Mouse (Mus musculus) E14TG2a.4 (cell line): ENCODE measurements around the gene Adprhl1.

ENCODE experiments used
- H3K27me3 ChIP-seq: 2 replicates; pipeline ENCODE4 v1.6.1; 2014; ENCODE audit warnings: low read length, control low read depth; ENCODE audit not compliant: insufficient read depth
- H3K36me3 ChIP-seq: 2 replicates; pipeline ENCODE4 v1.6.1; 2014; ENCODE audit warnings: low read length, control low read depth; ENCODE audit not compliant: insufficient read depth
- H3K4me1 ChIP-seq: replicated peaks from 2 replicates; pipeline ENCODE4 v1.6.1; 2014; ENCODE audit warnings: low read depth, low read length, control low read depth
- H3K4me3 ChIP-seq: replicated peaks from 2 replicates; pipeline ENCODE4 v1.5.1; 2014; ENCODE audit warnings: mild to moderate bottlenecking, low read length
- H3K9me3 ChIP-seq: 2 replicates; pipeline ENCODE4 v1.6.1; 2014; ENCODE audit warnings: low read length, control low read depth
- CTCF ChIP-seq: conservative IDR thresholded peaks from 2 replicates; pipeline ENCODE4 v1.5.1; 2014; ENCODE audit warnings: low read length
- NANOG ChIP-seq: IDR thresholded peaks from 2 replicates; pipeline ENCODE4 v1.6.1; 2014; ENCODE audit warnings: borderline replicate concordance, low read length, mixed read lengths
- POU5F1 ChIP-seq: IDR thresholded peaks from 2 replicates; pipeline ENCODE4 v1.6.1; 2014; ENCODE audit warnings: low read length, borderline replicate concordance

The Adprhl1 gene

GRCm38 (mm10) chr8:13226288-13226687 lies 27.7 kb downstream of the Adprhl1 start:
- no peak for TF ChIP-seq POU5F1
- TF ChIP-seq CTCF: no peak
- no peak for TF ChIP-seq NANOG
- H3K27me3 ChIP-seq: peaks cover 30% of the 10 kb centered on the region
- H3K36me3 ChIP-seq: no peaks in the 10 kb centered on the region

GRCm38 (mm10) chr8:13224426-13224825 lies 29.5 kb downstream of the Adprhl1 start:
- Histone ChIP-seq H3K4me3 (peak overlapping the region; percentile 53; the same call in 1 of the 2 replicates), H3K9me3 (no peaks in the 10 kb centered on the region), H3K36me3 (no peaks in the 10 kb centered on the region), H3K4me1 (peaks cover 59% of the 10 kb centered on the region), H3K27me3 (peaks cover 24% of the 10 kb centered on the region)
- TF ChIP-seq POU5F1: no peak
- no peak for TF ChIP-seq CTCF
- no peak for TF ChIP-seq NANOG

More at GRCm38 (mm10) chr8:13226288-13226687, 27.7 kb downstream of the Adprhl1 start:
- no peaks in the 10 kb centered on the region for H3K9me3 ChIP-seq
- peaks cover 53% of the 10 kb centered on the region for H3K4me1 ChIP-seq
- H3K4me3 ChIP-seq: no peak overlapping the region

- Histone ChIP-seq H3K9me3 (no peaks in the 10 kb centered on the region), H3K36me3 (no peaks in the 10 kb centered on the region), H3K4me1 (peaks cover 45% of the 10 kb centered on the region), H3K27me3 (peaks cover 9% of the 10 kb centered on the region; the same call in 1 of the 2 replicates), H3K4me3 (no peak overlapping the region)
- TF ChIP-seq NANOG: no peak
- no peak for TF ChIP-seq CTCF
- TF ChIP-seq POU5F1: no peak
Observed at GRCm38 (mm10) chr8:13218441-13218840, 35.5 kb downstream of the Adprhl1 start.

GRCm38 (mm10) chr8:13217986-13218385 lies 36.0 kb downstream of the Adprhl1 start:
- H3K27me3 ChIP-seq: peaks cover 9% of the 10 kb centered on the region; the same call in 1 of the 2 replicates
- peaks cover 49% of the 10 kb centered on the region for H3K4me1 ChIP-seq
- no peaks in the 10 kb centered on the region for H3K9me3 ChIP-seq
- H3K36me3 ChIP-seq: no peaks in the 10 kb centered on the region
- no peak overlapping the region for H3K4me3 ChIP-seq
- TF ChIP-seq NANOG: no peak
- TF ChIP-seq POU5F1: no peak
- TF ChIP-seq CTCF: no peak

- peaks cover 3% of the 10 kb centered on the region; the same call in 1 of the 2 replicates for H3K27me3 ChIP-seq
- H3K4me3 ChIP-seq: no peak overlapping the region
- TF ChIP-seq POU5F1 (no peak), NANOG (no peak), CTCF (no peak)
- H3K9me3 ChIP-seq: no peaks in the 10 kb centered on the region
- peaks cover 53% of the 10 kb centered on the region for H3K4me1 ChIP-seq
- H3K36me3 ChIP-seq: no peaks in the 10 kb centered on the region
Observed at GRCm38 (mm10) chr8:13217093-13217492, 36.9 kb downstream of the Adprhl1 start.

- no peak for TF ChIP-seq POU5F1
- no peak for TF ChIP-seq NANOG
- no peak for TF ChIP-seq CTCF
- Histone ChIP-seq H3K27me3 (no peaks in the 10 kb centered on the region), H3K4me1 (peaks cover 52% of the 10 kb centered on the region), H3K9me3 (no peaks in the 10 kb centered on the region), H3K4me3 (no peak overlapping the region), H3K36me3 (no peaks in the 10 kb centered on the region)
Observed at GRCm38 (mm10) chr8:13216386-13216785, 37.6 kb downstream of the Adprhl1 start.

GRCm38 (mm10) chr8:13213479-13214268 lies 40.3 kb downstream of the Adprhl1 start:
- Histone ChIP-seq H3K27me3 (no peaks in the 10 kb centered on the region), H3K9me3 (no peaks in the 10 kb centered on the region), H3K4me3 (peak overlapping the region; percentile 39), H3K4me1 (peaks cover 58% of the 10 kb centered on the region), H3K36me3 (no peaks in the 10 kb centered on the region)
- TF ChIP-seq CTCF: peak; percentile 73
- TF ChIP-seq NANOG: no peak

GRCm38 (mm10) chr8:13209770-13210169 lies 44.2 kb downstream of the Adprhl1 start:
- TF ChIP-seq NANOG (no peak), CTCF (no peak), POU5F1 (no peak)

More at GRCm38 (mm10) chr8:13209770-13210169, 44.2 kb downstream of the Adprhl1 start:
- Histone ChIP-seq H3K9me3 (no peaks in the 10 kb centered on the region), H3K4me3 (no peak overlapping the region), H3K36me3 (no peaks in the 10 kb centered on the region), H3K27me3 (no peaks in the 10 kb centered on the region), H3K4me1 (peaks cover 89% of the 10 kb centered on the region)
